Mouse (Mus musculus) MEL (cell line): ENCODE measurements around the gene Tesk2. TPM values are rescaled to one million over a fixed set of nuclear protein-coding genes. Genes with fewer than 3 reads are reported as not detected.
A peak's percentile ranks its signal among the peaks of the same experiment; 100 is the strongest.

Source experiments
- DNase-seq: peaks from one replicate; pipeline ENCODE4 v3.0.0; 2011; ENCODE audit warnings: low read depth, low spot score
- H3K27ac ChIP-seq: 2 replicates; pipeline ENCODE4 v1.5.1; 2012; ENCODE audit warnings: low read depth, mild to moderate bottlenecking, control low read depth, low read length, moderate library complexity; ENCODE audit not compliant: control insufficient read depth
- H3K27me3 ChIP-seq, 2 experiments: fragments of 150-350 bp in 1 of 2; sonication (generic) in 1 of 2; 2 replicates each; pipeline ENCODE4 v1.6.1; 2012; ENCODE audit warnings: low read length in 2 of 2, mild to moderate bottlenecking in 2 of 2, improper control_type of control experiment in 1 of 2, moderate library complexity in 1 of 2; ENCODE audit not compliant: insufficient read depth in 2 of 2, control insufficient read depth in 1 of 2
- H3K36me3 ChIP-seq, 2 experiments: 2 replicates each; pipeline ENCODE4 v1.6.1; 2012 to 2014; ENCODE audit warnings: low read length in 2 of 2, improper control_type of control experiment in 1 of 2, inconsistent platforms in 1 of 2, mild to moderate bottlenecking in 1 of 2; ENCODE audit not compliant: insufficient read depth in 2 of 2, control insufficient read depth in 1 of 2
- H3K4me1 ChIP-seq, 2 experiments: fragments of 150-350 bp in 1 of 2; sonication (generic) in 1 of 2; 2 replicates each; pipeline ENCODE4 v1.6.1; 2012; ENCODE audit warnings: low read length in 2 of 2, improper control_type of control experiment in 1 of 2, mild to moderate bottlenecking in 1 of 2; ENCODE audit not compliant: insufficient read depth in 2 of 2, control insufficient read depth in 1 of 2
- H3K4me3 ChIP-seq, 2 experiments: fragments of 150-350 bp in 1 of 2; sonication (generic) in 1 of 2; 2 replicates each; pipeline ENCODE4 v1.5.1; 2012; ENCODE audit warnings: low read depth in 2 of 2, low read length in 2 of 2, mild to moderate bottlenecking in 2 of 2, moderate library complexity in 2 of 2, control low read depth in 1 of 2, improper control_type of control experiment in 1 of 2; ENCODE audit not compliant: control insufficient read depth in 1 of 2, insufficient read depth in 1 of 2
- H3K79me2 ChIP-seq: 2 replicates; pipeline ENCODE4 v1.6.1; 2012; ENCODE audit warnings: mild to moderate bottlenecking, low read length, moderate library complexity; ENCODE audit not compliant: control insufficient read depth, poor library complexity, insufficient read depth
- H3K9ac ChIP-seq: 2 replicates; pipeline ENCODE4 v1.6.1; 2012; ENCODE audit warnings: low read depth, mild to moderate bottlenecking, control low read depth, low read length, moderate library complexity; ENCODE audit not compliant: control insufficient read depth, poor library complexity, severe bottlenecking
- H3K9me3 ChIP-seq: fragments of 150-350 bp; sonication (generic); replicated peaks from 2 replicates; pipeline ENCODE4 v1.6.1; 2012; ENCODE audit warnings: mild to moderate bottlenecking, low read length, improper control_type of control experiment, moderate library complexity; ENCODE audit not compliant: insufficient read depth
- BHLHE40 ChIP-seq: IDR thresholded peaks from 2 replicates; pipeline ENCODE4 v1.6.1; 2012; ENCODE audit warnings: low read depth, mild to moderate bottlenecking, inconsistent platforms, low read length, improper control_type of control experiment, borderline replicate concordance
- CHD2 ChIP-seq: IDR thresholded peaks from 2 replicates; pipeline ENCODE4 v1.6.1; 2011; ENCODE audit warnings: low read length, improper control_type of control experiment
- CTCF ChIP-seq, 3 experiments: IDR thresholded peaks in 2 of 3; conservative IDR thresholded peaks in 1 of 3; 2 replicates each; pipeline ENCODE4 v1.5.1; 2011 to 2012; ENCODE audit warnings: low read length in 3 of 3, low read depth in 2 of 3, mild to moderate bottlenecking in 2 of 3, improper control_type of control experiment in 1 of 3, inconsistent platforms in 1 of 3, mixed read lengths in 1 of 3, moderate library complexity in 1 of 3; ENCODE audit not compliant: control insufficient read depth in 1 of 3, insufficient read depth in 1 of 3, poor library complexity in 1 of 3, severe bottlenecking in 1 of 3
- ELF1 ChIP-seq: IDR thresholded peaks from 2 replicates; pipeline ENCODE4 v1.6.1; 2014; ENCODE audit warnings: low read depth, mild to moderate bottlenecking, inconsistent platforms, low read length, improper control_type of control experiment, moderate library complexity
- EP300 ChIP-seq, 2 experiments: IDR thresholded peaks; 2 replicates each; pipeline ENCODE4 v1.6.1; 2011; ENCODE audit warnings: improper control_type of control experiment in 2 of 2, low read length in 2 of 2, low read depth in 1 of 2, mild to moderate bottlenecking in 1 of 2
- ETS1 ChIP-seq: IDR thresholded peaks from 2 replicates; pipeline ENCODE4 v1.6.1; 2012; ENCODE audit warnings: low read depth, mild to moderate bottlenecking, inconsistent platforms, low read length, improper control_type of control experiment, moderate library complexity
- GABPA ChIP-seq: IDR thresholded peaks from 2 replicates; pipeline ENCODE4 v1.6.1; 2012; ENCODE audit warnings: low read depth, mild to moderate bottlenecking, inconsistent platforms, low read length, improper control_type of control experiment, moderate library complexity
- HCFC1 ChIP-seq: IDR thresholded peaks from 2 replicates; pipeline ENCODE4 v1.6.1; 2012; ENCODE audit warnings: low read depth, mild to moderate bottlenecking, inconsistent platforms, low read length, improper control_type of control experiment, moderate library complexity
- JUND ChIP-seq: IDR thresholded peaks from 2 replicates; pipeline ENCODE4 v1.6.1; 2011; ENCODE audit warnings: low read depth, mild to moderate bottlenecking, improper control_type of control experiment, low read length
- MAFK ChIP-seq: IDR thresholded peaks from 2 replicates; pipeline ENCODE4 v1.6.1; 2011; ENCODE audit warnings: low read depth, mild to moderate bottlenecking, low read length, improper control_type of control experiment, borderline replicate concordance
- MAX ChIP-seq: IDR thresholded peaks from 2 replicates; pipeline ENCODE4 v1.6.1; 2011; ENCODE audit warnings: low read length, improper control_type of control experiment
- MEF2A ChIP-seq: IDR thresholded peaks from 2 replicates; pipeline ENCODE4 v1.6.1; 2014; ENCODE audit warnings: low read depth, mild to moderate bottlenecking, inconsistent platforms, low read length, improper control_type of control experiment; ENCODE audit not compliant: poor library complexity, insufficient replicate concordance, severe bottlenecking; ENCODE audit errors: extremely low read depth
- MXI1 ChIP-seq: IDR thresholded peaks from 2 replicates; pipeline ENCODE4 v1.6.1; 2011; ENCODE audit warnings: mild to moderate bottlenecking, low read depth, low read length, improper control_type of control experiment
- MYB ChIP-seq: IDR thresholded peaks from 2 replicates; pipeline ENCODE4 v1.6.1; 2011; ENCODE audit warnings: mild to moderate bottlenecking, low read depth, low read length, improper control_type of control experiment
- NELFE ChIP-seq: IDR thresholded peaks from 2 replicates; pipeline ENCODE4 v1.6.1; 2011; ENCODE audit warnings: low read depth, low read length, improper control_type of control experiment
- NRF1 ChIP-seq: IDR thresholded peaks from 2 replicates; pipeline ENCODE4 v1.6.1; 2014; ENCODE audit warnings: low read depth, mild to moderate bottlenecking, inconsistent platforms, low read length, improper control_type of control experiment, moderate library complexity; ENCODE audit not compliant: poor library complexity, insufficient read depth, severe bottlenecking
- POLR2A ChIP-seq, 2 experiments: IDR thresholded peaks; 2 replicates each; pipeline ENCODE4 v1.6.1; 2011 to 2012; ENCODE audit warnings: low read length in 2 of 2, mild to moderate bottlenecking in 2 of 2, control low read depth in 1 of 2, improper control_type of control experiment in 1 of 2, low read depth in 1 of 2, moderate library complexity in 1 of 2; ENCODE audit not compliant: control insufficient read depth in 1 of 2, insufficient read depth in 1 of 2, poor library complexity in 1 of 2
- POLR2AphosphoS2 ChIP-seq: IDR thresholded peaks from 2 replicates; pipeline ENCODE4 v1.6.1; 2011; ENCODE audit warnings: low read length, improper control_type of control experiment
- RAD21 ChIP-seq: IDR thresholded peaks from 2 replicates; pipeline ENCODE4 v1.6.1; 2011; ENCODE audit warnings: mild to moderate bottlenecking, low read depth, low read length, improper control_type of control experiment
- RCOR1 ChIP-seq: IDR thresholded peaks from 2 replicates; pipeline ENCODE4 v1.6.1; 2012; ENCODE audit warnings: low read depth, mild to moderate bottlenecking, inconsistent platforms, low read length, improper control_type of control experiment
- TBP ChIP-seq: IDR thresholded peaks from 2 replicates; pipeline ENCODE4 v1.8.0; 2011; ENCODE audit warnings: low read depth, low read length, improper control_type of control experiment
- TCF12 ChIP-seq: IDR thresholded peaks from 2 replicates; pipeline ENCODE4 v1.6.1; 2014; ENCODE audit warnings: low read depth, mild to moderate bottlenecking, inconsistent platforms, low read length, improper control_type of control experiment, moderate library complexity
- UBTF ChIP-seq: IDR thresholded peaks from 2 replicates; pipeline ENCODE4 v1.6.1; 2012; ENCODE audit warnings: low read depth, mild to moderate bottlenecking, inconsistent platforms, low read length, improper control_type of control experiment, moderate library complexity, borderline replicate concordance; ENCODE audit not compliant: insufficient read depth
- USF1 ChIP-seq: IDR thresholded peaks from 2 replicates; pipeline ENCODE4 v1.6.1; 2014; ENCODE audit warnings: low read depth, mild to moderate bottlenecking, inconsistent platforms, low read length, improper control_type of control experiment, moderate library complexity
- ZC3H11A ChIP-seq: IDR thresholded peaks from 2 replicates; pipeline ENCODE4 v1.6.1; 2012; ENCODE audit warnings: low read depth, mild to moderate bottlenecking, inconsistent platforms, low read length, improper control_type of control experiment
- ZMIZ1 ChIP-seq: IDR thresholded peaks from 2 replicates; pipeline ENCODE4 v1.6.1; 2012; ENCODE audit warnings: low read depth, mild to moderate bottlenecking, inconsistent platforms, low read length, improper control_type of control experiment, moderate library complexity
- ZNF384 ChIP-seq: IDR thresholded peaks from 2 replicates; pipeline ENCODE4 v1.6.1; 2012; ENCODE audit warnings: low read depth, mild to moderate bottlenecking, inconsistent platforms, low read length, improper control_type of control experiment
- polyA plus RNA-seq, 2 experiments: library from polyadenylated mRNA; stranded (reverse) in 1 of 2; unstranded in 1 of 2; fragments of >175 nt in 1 of 2; fragments of >200 nt in 1 of 2; gene quantifications; 2 replicates each; pipeline versions ENCODE4 v1.2.1 to v1.2.4; 2012; ENCODE audit warnings: low replicate concordance in 2 of 2, low read depth in 1 of 2; ENCODE audit not compliant: insufficient read length in 2 of 2, insufficient read depth in 1 of 2, missing spikeins in 1 of 2
- total RNA-seq: library from RNA; depleted of rRNA; stranded (reverse); fragments of 300-350 nt; gene quantifications from 2 replicates; pipeline ENCODE4 v1.2.3, GENCODE M21; 2012

The Tesk2 gene
- total and polyA plus RNA-seq, 3 experiments: 2.3 to 3.3 TPM; not detected in 1

DNA sequence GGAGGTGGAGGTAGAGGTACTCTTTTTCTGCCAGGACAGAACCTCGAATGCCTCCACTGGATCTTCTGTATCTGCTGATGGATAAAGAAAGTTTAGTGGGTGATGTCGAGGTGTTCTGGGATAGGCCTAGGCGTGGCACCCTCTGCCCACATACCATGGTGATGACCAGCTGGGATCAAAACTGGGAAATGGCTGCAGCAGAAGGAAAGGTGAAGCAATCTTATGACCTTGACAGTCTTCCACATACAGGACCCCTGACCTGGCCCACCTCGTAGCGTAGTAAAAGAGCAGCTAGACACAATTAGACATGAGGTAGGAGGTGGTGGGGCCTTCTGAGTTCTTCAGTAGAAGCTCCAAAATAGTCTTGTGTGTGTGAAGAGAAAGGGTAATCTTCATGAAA is 43.3 kb downstream of the Tesk2 start:
- Histone ChIP-seq H3K4me3 (no peak overlapping the region), H3K79me2 (no peaks in the 10 kb centered on the region), H3K9ac (no peak overlapping the region), H3K27ac (no peak overlapping the region), H3K9me3 (no peaks in the 10 kb centered on the region), H3K4me1 (no peaks in the 10 kb centered on the region), H3K27me3 (no peaks in the 10 kb centered on the region), H3K36me3 (peaks cover 0 to 2% of the 10 kb centered on the region in 2 experiments; a peak in 1 of 4 replicates)
- no peak for DNase-seq
- TF ChIP-seq ELF1: no peak
- no peak for TF ChIP-seq ZC3H11A
- TF ChIP-seq MYB: no peak
- no peak for TF ChIP-seq MEF2A
- TF ChIP-seq NRF1: no peak
- no peak for TF ChIP-seq HCFC1
- no peak for TF ChIP-seq POLR2A (IDR thresholded peaks at IDR 0.05; ENCODE audit: control insufficient read depth in 1 of 2, insufficient read depth in 1 of 2, low read depth in 1 of 2, low read length in 2 of 2, poor library complexity in 1 of 2)
- no peak for TF ChIP-seq GABPA
- TF ChIP-seq MAX: no peak

DNA sequence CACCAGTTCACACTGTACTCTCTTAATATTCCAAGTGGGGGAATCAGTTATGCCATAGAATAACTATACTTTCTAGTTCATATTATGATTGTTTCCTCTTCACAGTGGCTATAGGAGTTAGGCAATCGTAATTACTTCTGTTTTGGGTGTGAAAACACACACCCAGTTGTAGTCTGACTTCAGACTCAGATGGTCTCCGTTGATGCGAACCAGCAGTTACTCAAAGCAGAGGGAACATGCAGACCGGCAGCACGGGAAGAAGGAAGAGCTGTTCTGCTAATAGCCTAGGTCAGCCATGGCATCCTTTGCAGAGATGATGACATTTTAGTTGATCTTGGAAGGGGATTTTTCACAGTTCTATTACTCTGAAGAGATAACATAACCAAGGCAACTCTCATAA is 47.8 kb downstream of the Tesk2 start:
- Histone ChIP-seq H3K4me1 (no peaks in the 10 kb centered on the region), H3K9ac (no peak overlapping the region), H3K27ac (no peak overlapping the region), H3K27me3 (no peaks in the 10 kb centered on the region), H3K9me3 (no peaks in the 10 kb centered on the region), H3K79me2 (no peaks in the 10 kb centered on the region), H3K4me3 (no peak overlapping the region), H3K36me3 (no peaks in the 10 kb centered on the region; a peak in 1 of 4 replicates)
- DNase-seq: no peak
- TF ChIP-seq MAX: no peak
- TF ChIP-seq TCF12: no peak
- TF ChIP-seq ZMIZ1: no peak

DNA sequence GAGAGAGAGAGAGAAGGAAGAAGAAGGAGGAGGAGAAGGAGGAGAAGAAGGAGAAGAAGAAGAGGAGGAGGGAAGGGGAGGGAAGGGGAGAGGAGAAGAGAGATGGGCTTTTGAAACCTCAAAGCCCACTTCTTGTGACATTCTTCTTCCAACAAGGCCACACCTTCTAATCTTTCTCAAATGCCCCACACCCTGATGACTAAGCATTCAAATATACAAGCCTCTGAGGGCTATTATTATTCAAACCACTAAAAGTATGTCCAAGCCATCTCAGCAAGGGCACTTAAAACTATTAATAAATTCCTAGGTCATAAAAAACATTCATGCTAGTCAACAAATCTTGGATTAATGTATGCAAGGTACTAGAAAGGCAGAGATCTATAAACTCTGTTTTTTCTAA is 48.3 kb downstream of the Tesk2 start:
- DNase-seq: peak; percentile 16
- Histone ChIP-seq H3K4me3 (no peak overlapping the region), H3K9ac (no peak overlapping the region), H3K27me3 (no peaks in the 10 kb centered on the region), H3K4me1 (no peaks in the 10 kb centered on the region), H3K36me3 (no peaks in the 10 kb centered on the region; a peak in 1 of 4 replicates), H3K9me3 (no peaks in the 10 kb centered on the region), H3K79me2 (no peaks in the 10 kb centered on the region), H3K27ac (no peak overlapping the region)
- TF ChIP-seq MAFK: no peak
- TF ChIP-seq BHLHE40: no peak
- TF ChIP-seq CHD2: no peak
- no peak for TF ChIP-seq USF1
- TF ChIP-seq EP300 (IDR thresholded peaks at IDR 0.05; ENCODE audit: low read depth in 1 of 2, low read length in 2 of 2): no peak
- no peak for TF ChIP-seq JUND
- TF ChIP-seq CTCF (IDR thresholded peaks at IDR 0.05 in 2 of 3, conservative IDR thresholded peaks at IDR 0.05 in 1 of 3; ENCODE audit: control insufficient read depth in 1 of 3, insufficient read depth in 1 of 3, low read depth in 2 of 3, low read length in 3 of 3, poor library complexity in 1 of 3, severe bottlenecking in 1 of 3): no peak
- TF ChIP-seq ZNF384: no peak
- no peak for TF ChIP-seq UBTF
- no peak for TF ChIP-seq MXI1
- no peak for TF ChIP-seq MYB
- no peak for TF ChIP-seq RAD21
- no peak for TF ChIP-seq ETS1
- no peak for TF ChIP-seq TBP
- no peak for TF ChIP-seq RCOR1
- TF ChIP-seq POLR2AphosphoS2: no peak
- TF ChIP-seq NELFE: no peak
